Mouse (Mus musculus) stomach, postnatal 0 days (tissue): ENCODE measurements around the gene Itgbl1.

Experiments used
- CTCF ChIP-seq: IDR thresholded peaks from 2 replicates; pipeline ENCODE4 v1.5.1; 2016; ENCODE audit warnings: antibody characterized with exemption, low read depth, mild to moderate bottlenecking, moderate library complexity
- EP300 ChIP-seq: optimal IDR thresholded peaks from 2 replicates; pipeline ENCODE3; 2016; ENCODE audit warnings: antibody characterized with exemption

GRCm38 (mm10) chr14:123759534-123759933 lies 99.8 kb downstream of the Itgbl1 start:
- TF ChIP-seq CTCF (no peak), EP300 (no peak)
